Mouse (Mus musculus): ENCODE data around the gene Zmynd10. TPM values are rescaled to one million over a fixed set of nuclear protein-coding genes. Genes with fewer than 3 reads are reported as not detected.
"Not testable (repeated sequence)": the region's sequence is repeated elsewhere in the genome, so short reads cannot be mapped to it uniquely, and the experiment has no call there.

Zmynd10 gene
- polyA plus RNA-seq, 1 experiment from 2014 or later, result 0.74 TPM

- peaks cover 46% of the 10 kb centered on the region for H3K4me1 ChIP-seq (ENCODE audit: control insufficient read depth, insufficient read depth, low read length)
- WGBS, result under 1% methylated on average over 23 of the region's 23 CpGs
These were observed 7.9 kb downstream of the Zmynd10 start for GRCm38 (mm10) chr9:107555031-107555457.

DNA sequence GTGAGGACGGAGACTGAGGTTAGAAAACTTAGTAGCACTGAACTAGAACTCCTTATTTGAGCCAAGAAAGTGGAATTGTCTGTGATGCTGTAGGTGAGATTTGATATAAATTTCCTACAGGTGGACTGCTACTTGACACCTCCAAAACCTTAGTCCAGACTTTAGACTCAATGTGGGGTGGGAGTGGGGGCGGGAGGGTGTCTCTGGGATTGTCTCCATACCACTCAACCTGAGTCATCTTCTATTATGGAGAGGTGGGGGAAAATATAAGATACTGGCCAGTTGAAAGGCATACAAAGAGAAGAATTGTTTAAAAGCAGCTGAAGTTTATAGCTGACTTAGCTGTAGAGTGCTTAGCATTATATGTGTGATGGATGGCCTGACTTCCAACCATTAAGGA lies 8.6 kb downstream of the Zmynd10 start:
- Histone ChIP-seq H3K4me2 (replicated peaks; ENCODE audit: low read depth, low read length) (peak overlapping the region; percentile 95), H3K9me3 (ENCODE audit: control insufficient read depth, low read depth, low read length) (no peaks in the 10 kb centered on the region), H3K27ac (ENCODE audit: low read length) (peak overlapping the region; percentile 97), H3K36me3 (ENCODE audit: control insufficient read depth, insufficient read depth, low read length) (peaks cover 38% of the 10 kb centered on the region), H3K4me1 (ENCODE audit: control insufficient read depth, insufficient read depth, low read length) (peaks cover 43% of the 10 kb centered on the region), H3K9ac (replicated peaks; ENCODE audit: low read depth, low read length) (peak overlapping the region; percentile 85), H3K27me3 (ENCODE audit: control insufficient read depth, insufficient read depth, low read length) (no peaks in the 10 kb centered on the region), H3K4me3 (ENCODE audit: low read depth, low read length) (peak overlapping the region; percentile 74)
- no peak for ATAC-seq (ENCODE audit: insufficient number of reproducible peaks, insufficient read depth, low FRiP score, low read depth)
- 25% methylated on average over 2 of the region's 2 CpGs for WGBS

More at GRCm38 (mm10) chr9:107555031-107555457, 7.9 kb downstream of the Zmynd10 start:
- peak overlapping the region; percentile 85 for H3K9ac ChIP-seq (replicated peaks; ENCODE audit: low read depth, low read length)
- no peaks in the 10 kb centered on the region for H3K27me3 ChIP-seq (ENCODE audit: control insufficient read depth, insufficient read depth, low read length)
- peak overlapping the region; percentile 74 for H3K4me3 ChIP-seq (ENCODE audit: low read depth, low read length)
- no peaks in the 10 kb centered on the region for H3K9me3 ChIP-seq (ENCODE audit: control insufficient read depth, low read depth, low read length)
- H3K4me2 ChIP-seq (replicated peaks; ENCODE audit: low read depth, low read length), result peak overlapping the region; percentile 95
- peak overlapping the region; percentile 97 for H3K27ac ChIP-seq (ENCODE audit: low read length)
- H3K36me3 ChIP-seq (ENCODE audit: control insufficient read depth, insufficient read depth, low read length), result peaks cover 31% of the 10 kb centered on the region
- no peak for ATAC-seq (ENCODE audit: insufficient number of reproducible peaks, insufficient read depth, low FRiP score, low read depth)

DNA sequence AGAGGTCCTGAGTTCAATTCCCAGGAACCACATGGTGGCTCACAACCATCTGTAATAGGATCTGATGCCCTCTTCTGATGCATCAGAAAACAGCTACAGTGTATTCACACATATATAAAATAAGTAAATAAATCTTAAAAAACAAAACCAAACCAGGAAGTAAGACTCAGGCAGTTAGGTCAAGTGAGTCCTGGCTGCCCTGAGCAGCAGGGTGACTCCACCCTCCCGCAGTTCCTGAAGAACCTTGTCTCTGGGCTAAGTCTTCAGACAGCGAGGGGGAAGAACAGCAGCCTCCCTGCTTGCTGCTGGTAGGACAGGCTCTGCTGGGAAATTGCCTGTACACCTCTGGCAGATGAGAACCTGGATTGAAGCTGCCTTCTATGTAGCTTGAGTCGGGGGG lies 9.2 kb downstream of the Zmynd10 start:
- Histone ChIP-seq H3K4me2 (replicated peaks; ENCODE audit: low read depth, low read length) (peak overlapping the region; percentile 95), H3K4me1 (ENCODE audit: control insufficient read depth, insufficient read depth, low read length) (peaks cover 37% of the 10 kb centered on the region), H3K9me3 (ENCODE audit: control insufficient read depth, low read depth, low read length) (no peaks in the 10 kb centered on the region), H3K36me3 (ENCODE audit: control insufficient read depth, insufficient read depth, low read length) (peaks cover 44% of the 10 kb centered on the region), H3K4me3 (ENCODE audit: low read depth, low read length) (peak overlapping the region; percentile 74; the same call in 1 of the 2 replicates), H3K9ac (replicated peaks; ENCODE audit: low read depth, low read length) (no peak overlapping the region), H3K27ac (ENCODE audit: low read length) (0 out of 2 replicates have a peak overlapping the region, but pooled peaks have one; percentile 15), H3K27me3 (ENCODE audit: control insufficient read depth, insufficient read depth, low read length) (no peaks in the 10 kb centered on the region)
- ATAC-seq (ENCODE audit: insufficient number of reproducible peaks, insufficient read depth, low FRiP score, low read depth), result no peak
- WGBS, result 70% methylated on average over 3 of the region's 3 CpGs

GRCm38 (mm10) chr9:107563029-107563581 lies 16.0 kb downstream of the Zmynd10 start, which contains the start of gene Tusc2:
Gene Tusc2, plus strand, starts transcription at chr9:107563255.
- Histone ChIP-seq H3K4me3 (ENCODE audit: low read depth, low read length) (peak within 1 kb of the TSS; percentile 83), H3K36me3 (ENCODE audit: control insufficient read depth, insufficient read depth, low read length) (peaks cover 40% of the 10 kb centered on the region), H3K27me3 (ENCODE audit: control insufficient read depth, insufficient read depth, low read length) (no peaks in the 10 kb centered on the region), H3K27ac (ENCODE audit: low read length) (peak within 1 kb of the TSS; percentile 63; the same call in 1 of the 2 replicates), H3K4me1 (ENCODE audit: control insufficient read depth, insufficient read depth, low read length) (peaks cover 12% of the 10 kb centered on the region), H3K4me2 (replicated peaks; ENCODE audit: low read depth, low read length) (peak within 1 kb of the TSS; percentile 83), H3K9ac (replicated peaks; ENCODE audit: low read depth, low read length) (peak within 1 kb of the TSS; percentile 68), H3K9me3 (ENCODE audit: control insufficient read depth, low read depth, low read length) (no peaks in the 10 kb centered on the region)
- peak; percentile 95 for ATAC-seq (ENCODE audit: insufficient number of reproducible peaks, insufficient read depth, low FRiP score, low read depth)
- under 1% methylated on average over 44 of the region's 46 CpGs for WGBS

- ATAC-seq (ENCODE audit: insufficient number of reproducible peaks, insufficient read depth, low FRiP score, low read depth); H3K9ac ChIP-seq (replicated peaks; ENCODE audit: low read depth, low read length); H3K4me3 ChIP-seq (ENCODE audit: low read depth, low read length); H3K4me2 ChIP-seq (replicated peaks; ENCODE audit: low read depth, low read length); H3K27me3 ChIP-seq (ENCODE audit: control insufficient read depth, insufficient read depth, low read length); H3K9me3 ChIP-seq (ENCODE audit: control insufficient read depth, low read depth, low read length): not testable (repeated sequence)
- peaks cover 21% of the 10 kb centered on the region for H3K4me1 ChIP-seq (ENCODE audit: control insufficient read depth, insufficient read depth, low read length)
- 0 out of 2 replicates have a peak overlapping the region, but pooled peaks have one; percentile 33 for H3K27ac ChIP-seq (ENCODE audit: low read length)
- peaks cover 20% of the 10 kb centered on the region for H3K36me3 ChIP-seq (ENCODE audit: control insufficient read depth, insufficient read depth, low read length)
- WGBS, result 52% methylated on average over 5 of the region's 5 CpGs
These were observed 18.5 kb downstream of the Zmynd10 start for GRCm38 (mm10) chr9:107565556-107565955.

- peak overlapping the region; percentile 49; the same call in 1 of the 2 replicates for H3K27ac ChIP-seq (ENCODE audit: low read length)
- 53% methylated on average over 15 of the region's 15 CpGs for WGBS
- H3K4me1 ChIP-seq (ENCODE audit: control insufficient read depth, insufficient read depth, low read length), result peaks cover 26% of the 10 kb centered on the region
- H3K27me3 ChIP-seq (ENCODE audit: control insufficient read depth, insufficient read depth, low read length), result no peaks in the 10 kb centered on the region
- H3K4me2 ChIP-seq (replicated peaks; ENCODE audit: low read depth, low read length), result peak overlapping the region; percentile 6; the same call in 1 of the 2 replicates
- H3K9ac ChIP-seq (replicated peaks; ENCODE audit: low read depth, low read length), result no peak overlapping the region
- no peaks in the 10 kb centered on the region for H3K9me3 ChIP-seq (ENCODE audit: control insufficient read depth, low read depth, low read length)
- H3K36me3 ChIP-seq (ENCODE audit: control insufficient read depth, insufficient read depth, low read length), result peaks cover 15% of the 10 kb centered on the region
- ATAC-seq (ENCODE audit: insufficient number of reproducible peaks, insufficient read depth, low FRiP score, low read depth), result no peak
- H3K4me3 ChIP-seq (ENCODE audit: low read depth, low read length), result no peak overlapping the region
These were observed 19.1 kb downstream of the Zmynd10 start for GRCm38 (mm10) chr9:107566041-107566709.

DNA sequence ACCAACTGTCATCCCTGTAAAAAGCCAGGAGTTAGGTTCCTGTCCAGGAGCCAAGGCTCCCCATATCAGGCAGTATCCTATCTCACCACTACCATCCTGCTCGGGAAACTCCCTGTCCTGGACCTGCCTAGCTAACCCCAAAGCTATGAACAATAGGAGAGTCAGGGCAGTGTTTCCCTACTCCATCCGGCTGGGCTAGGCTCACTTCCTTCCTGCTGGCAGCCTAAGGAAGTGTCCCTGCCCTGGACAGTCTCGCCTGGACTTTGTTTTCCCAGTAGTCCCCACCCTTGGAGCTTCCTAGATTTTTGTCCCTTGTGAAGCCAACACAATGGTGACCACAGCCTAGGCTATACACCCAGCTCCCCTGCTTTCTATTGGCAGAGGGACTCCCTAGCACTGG lies 19.8 kb downstream of the Zmynd10 start:
- ATAC-seq (ENCODE audit: insufficient number of reproducible peaks, insufficient read depth, low FRiP score, low read depth), result no peak

DNA sequence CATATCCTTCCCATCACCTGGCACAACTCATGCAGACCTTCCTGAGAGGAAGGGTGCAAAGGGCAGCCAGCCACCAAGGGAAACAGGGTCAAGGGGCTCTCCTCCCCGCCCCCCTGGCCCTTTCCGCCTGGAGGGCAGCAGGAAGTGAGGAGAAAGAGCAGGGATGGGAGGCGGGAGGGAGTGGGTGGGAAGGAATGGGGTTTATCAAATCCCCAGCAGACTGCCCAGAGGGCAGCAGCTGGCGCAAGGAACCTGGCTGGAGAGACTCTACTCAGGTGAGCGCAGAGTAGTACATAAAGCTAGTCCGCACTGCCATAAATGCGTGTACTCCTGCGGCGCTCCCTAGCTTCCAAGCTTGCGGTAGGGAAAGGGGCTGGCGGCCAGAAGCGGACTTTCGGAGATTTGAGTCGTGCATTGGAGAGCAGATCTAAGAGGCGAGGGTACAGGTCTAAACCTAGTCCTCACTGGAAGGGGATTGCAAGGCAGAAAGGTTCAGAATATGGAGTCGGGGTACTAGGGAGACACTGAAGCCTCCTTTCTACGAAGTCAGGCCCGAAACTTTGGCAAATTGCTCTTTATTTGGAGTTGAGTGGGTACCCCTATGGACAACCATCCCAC lies 20.7 kb downstream of the Zmynd10 start, which contains the start of gene Hyal2:
Hyal2 (plus strand) TSS at position 244 of the 618 bp plus-strand sequence.
- 7% methylated on average over 18 of the region's 18 CpGs for WGBS
- ATAC-seq (ENCODE audit: insufficient number of reproducible peaks, insufficient read depth, low FRiP score, low read depth), result no peak
- Histone ChIP-seq H3K4me1 (ENCODE audit: control insufficient read depth, insufficient read depth, low read length) (peaks cover 26% of the 10 kb centered on the region), H3K4me3 (ENCODE audit: low read depth, low read length) (peak within 1 kb of the TSS; percentile 71), H3K9ac (replicated peaks; ENCODE audit: low read depth, low read length) (peak within 1 kb of the TSS; percentile 73), H3K36me3 (ENCODE audit: control insufficient read depth, insufficient read depth, low read length) (peaks cover 19% of the 10 kb centered on the region), H3K9me3 (ENCODE audit: control insufficient read depth, low read depth, low read length) (no peaks in the 10 kb centered on the region), H3K27ac (ENCODE audit: low read length) (peak within 1 kb of the TSS; percentile 93), H3K4me2 (replicated peaks; ENCODE audit: low read depth, low read length) (peak within 1 kb of the TSS; percentile 83), H3K27me3 (ENCODE audit: control insufficient read depth, insufficient read depth, low read length) (no peaks in the 10 kb centered on the region)

More for the DNA sequence above, 19.8 kb downstream of the Zmynd10 start:
- Histone ChIP-seq H3K9ac (replicated peaks; ENCODE audit: low read depth, low read length) (no peak overlapping the region), H3K27ac (ENCODE audit: low read length) (peak overlapping the region; percentile 93; the same call in 1 of the 2 replicates), H3K4me1 (ENCODE audit: control insufficient read depth, insufficient read depth, low read length) (peaks cover 26% of the 10 kb centered on the region), H3K36me3 (ENCODE audit: control insufficient read depth, insufficient read depth, low read length) (peaks cover 12% of the 10 kb centered on the region), H3K9me3 (ENCODE audit: control insufficient read depth, low read depth, low read length) (no peaks in the 10 kb centered on the region), H3K4me2 (replicated peaks; ENCODE audit: low read depth, low read length) (no peak overlapping the region), H3K27me3 (ENCODE audit: control insufficient read depth, insufficient read depth, low read length) (no peaks in the 10 kb centered on the region), H3K4me3 (ENCODE audit: low read depth, low read length) (no peak overlapping the region)
- 62% methylated on average over 3 of the region's 3 CpGs for WGBS

Data from stomach, embryonic 14.5 days (tissue).